Mouse (Mus musculus): ENCODE data around the gene Wdr34.

GRCm38 (mm10) chr2:30075625-30076024, 26.9 kb upstream of the Wdr34 start:
- TF ChIP-seq CTCF (IDR thresholded peaks at IDR 0.05; ENCODE audit: low read depth, low read length), result no peak
- TF ChIP-seq POLR2AphosphoS5 (IDR thresholded peaks at IDR 0.05; ENCODE audit: insufficient replicate concordance, low read depth, low read length), result no peak
